Mouse (Mus musculus) liver, postnatal 0 days (tissue): ENCODE measurements around the gene Mmp10. TPM values are rescaled to one million over a fixed set of nuclear protein-coding genes. Genes with fewer than 3 reads are reported as not detected.

Source experiments
- ATAC-seq: fragments of 200-750 bp; cut with Nextera tagmentation; 2 replicates; pipeline ENCODE4 v1.8.0; 2017; ENCODE audit warnings: mild to moderate bottlenecking, moderate library complexity
- DNase-seq: peaks from one replicate; pipeline ENCODE4 v3.0.0-alpha.2; 2016
- H3K27ac ChIP-seq: fragments of 300-500 bp; sonication (generic); 2 replicates; pipeline ENCODE4 v1.5.1; 2014; ENCODE audit warnings: antibody characterized with exemption, moderate library complexity, mild to moderate bottlenecking, low read depth
- H3K27me3 ChIP-seq: fragments of 300-500 bp; sonication (generic); 2 replicates; pipeline ENCODE4 v1.6.1; 2014; ENCODE audit warnings: low read length, control low read depth, mixed read lengths; ENCODE audit not compliant: insufficient read depth
- H3K36me3 ChIP-seq: fragments of 300-500 bp; sonication (generic); replicated peaks from 2 replicates; pipeline ENCODE4 v1.6.1; 2014; ENCODE audit warnings: mild to moderate bottlenecking, control low read depth, low read length, moderate library complexity, mixed read lengths; ENCODE audit not compliant: insufficient read depth
- H3K4me1 ChIP-seq: fragments of 300-500 bp; sonication (generic); 2 replicates; pipeline ENCODE4 v1.6.1; 2014; ENCODE audit warnings: antibody characterized with exemption, mild to moderate bottlenecking, control low read depth; ENCODE audit not compliant: insufficient read depth
- H3K4me2 ChIP-seq: fragments of 300-500 bp; sonication (generic); 2 replicates; pipeline ENCODE4 v1.6.1; 2014; ENCODE audit warnings: low read depth, mild to moderate bottlenecking, low read length, moderate library complexity, mixed read lengths
- H3K4me3 ChIP-seq: fragments of 300-500 bp; sonication (generic); 2 replicates; pipeline ENCODE4 v1.5.1; 2014; ENCODE audit warnings: low read depth, low read length
- H3K9ac ChIP-seq: fragments of 300-500 bp; sonication (generic); replicated peaks from 2 replicates; pipeline ENCODE4 v1.6.1; 2014; ENCODE audit warnings: mild to moderate bottlenecking, moderate library complexity
- H3K9me3 ChIP-seq: fragments of 300-500 bp; sonication (generic); 2 replicates; pipeline ENCODE4 v1.6.1; 2016; ENCODE audit warnings: mild to moderate bottlenecking, control low read depth, low read length, mixed read lengths
- CTCF ChIP-seq: sonication (generic); IDR thresholded peaks from 2 replicates; pipeline ENCODE4 v1.5.1; 2016; ENCODE audit warnings: antibody characterized with exemption, low read depth
- EP300 ChIP-seq: IDR thresholded peaks from 2 replicates; pipeline ENCODE4 v1.6.1; 2016; ENCODE audit warnings: antibody characterized with exemption, low read depth, mild to moderate bottlenecking
- WGBS: fragments of 180-500 bp; shearing (Covaris S2); extraction: QIAGEN DNeasy Blood & Tissue Kit; methylation state at CpG from one replicate; pipeline ENCODE4 v1.1.7; 2014; ENCODE audit not compliant: insufficient replicate concordance; 5-methylcytosine and 5-hydroxymethylcytosine counted together
- polyA plus RNA-seq: library from polyadenylated mRNA; unstranded; fragments of >200 nt; fragmentation: Nextera tagmentation; extraction: Ambion mirVana; gene quantifications from 2 replicates; pipeline ENCODE4 v1.2.1, GENCODE M21; 2015

Mmp10 gene
- polyA plus RNA-seq, 1 experiment from 2014 or later, result not detected

GRCm38 (mm10) chr9:7545920-7546319 is 43.8 kb downstream of the Mmp10 start:
- H3K4me2 ChIP-seq, result no peak overlapping the region
- H3K36me3 ChIP-seq, result no peaks in the 10 kb centered on the region
- H3K27me3 ChIP-seq, result no peaks in the 10 kb centered on the region
- H3K4me3 ChIP-seq, result no peak overlapping the region
- H3K9ac ChIP-seq, result no peak overlapping the region
- no peak for TF ChIP-seq EP300
- TF ChIP-seq CTCF, result no peak
- DNase-seq, result no peak
- no peak overlapping the region for H3K27ac ChIP-seq
- no peak for ATAC-seq
- no peaks in the 10 kb centered on the region for H3K9me3 ChIP-seq
- H3K4me1 ChIP-seq, result no peaks in the 10 kb centered on the region
- 84% methylated on average over 7 of the region's 7 CpGs for WGBS

GRCm38 (mm10) chr9:7551943-7552342 is 49.8 kb downstream of the Mmp10 start:
- Histone ChIP-seq H3K27ac (no peak overlapping the region), H3K9me3 (no peaks in the 10 kb centered on the region), H3K9ac (no peak overlapping the region), H3K4me1 (no peaks in the 10 kb centered on the region), H3K36me3 (no peaks in the 10 kb centered on the region), H3K27me3 (no peaks in the 10 kb centered on the region), H3K4me3 (no peak overlapping the region), H3K4me2 (no peak overlapping the region)
- TF ChIP-seq EP300 (no peak), CTCF (no peak)
- DNase-seq (no peak), ATAC-seq (no peak)

- no peak overlapping the region for H3K27ac ChIP-seq
- no peaks in the 10 kb centered on the region for H3K9me3 ChIP-seq
- no peaks in the 10 kb centered on the region for H3K27me3 ChIP-seq
- no peak overlapping the region for H3K4me3 ChIP-seq
- no peak overlapping the region for H3K9ac ChIP-seq
- no peaks in the 10 kb centered on the region for H3K4me1 ChIP-seq
- no peak overlapping the region for H3K4me2 ChIP-seq
- WGBS, result 61% methylated on average over 3 of the region's 3 CpGs
- ATAC-seq (no peak), DNase-seq (no peak)
- TF ChIP-seq CTCF (no peak), EP300 (no peak)
- no peaks in the 10 kb centered on the region for H3K36me3 ChIP-seq
Measured at GRCm38 (mm10) chr9:7553536-7553935, 51.4 kb downstream of the Mmp10 start.

GRCm38 (mm10) chr9:7554382-7554781 is 52.2 kb downstream of the Mmp10 start:
- Histone ChIP-seq H3K27me3 (no peaks in the 10 kb centered on the region), H3K9ac (no peak overlapping the region), H3K27ac (no peak overlapping the region), H3K4me1 (no peaks in the 10 kb centered on the region), H3K4me2 (no peak overlapping the region), H3K36me3 (no peaks in the 10 kb centered on the region), H3K9me3 (no peaks in the 10 kb centered on the region), H3K4me3 (no peak overlapping the region)
- TF ChIP-seq CTCF (peak; percentile 71), EP300 (no peak)
- WGBS, result 25% methylated on average over 3 of the region's 3 CpGs
- DNase-seq (peak; percentile 40), ATAC-seq (no peak)

- Histone ChIP-seq H3K36me3 (no peaks in the 10 kb centered on the region), H3K4me1 (no peaks in the 10 kb centered on the region), H3K4me2 (peak within 1 kb of the TSS; percentile 9; the same call in 1 of the 2 replicates), H3K27ac (no peak within 1 kb of the TSS), H3K4me3 (no peak within 1 kb of the TSS), H3K27me3 (no peaks in the 10 kb centered on the region), H3K9ac (no peak within 1 kb of the TSS), H3K9me3 (no peaks in the 10 kb centered on the region)
- DNase-seq, result peak; percentile 17
- TF ChIP-seq CTCF (no peak), EP300 (peak; percentile 46; the same call in 1 of the 2 replicates)
- ATAC-seq, result peak; percentile 59; the same call in 1 of the 2 replicates
- WGBS, result 60% methylated on average over 8 of the region's 8 CpGs
Measured at GRCm38 (mm10) chr9:7558221-7559017, 56.3 kb downstream of the Mmp10 start, which contains the start of gene Mmp8. Gene Mmp8, plus strand, starts transcription at chr9:7558456.

Other genes with a start within 250 kb of the Mmp10 start
- gene Mmp13, start 229.8 kb upstream of the Mmp10 start, polyA plus RNA-seq, result 0.28 and 0.37 TPM in 2 replicates
- gene Mmp12, start 158.0 kb upstream of the Mmp10 start, polyA plus RNA-seq, result 0.27 and 0.63 TPM in 2 replicates
- not detected in 2 replicates for gene Mmp1b, start 114.3 kb upstream of the Mmp10 start, polyA plus RNA-seq
- gene Mmp3, start 56.5 kb upstream of the Mmp10 start, polyA plus RNA-seq, result not detected in 2 replicates
- 16.8 and 17.2 TPM in 2 replicates for gene Mmp8, start 56.1 kb downstream of the Mmp10 start, polyA plus RNA-seq
- gene Mmp27, start 69.0 kb downstream of the Mmp10 start, polyA plus RNA-seq, result 0.33 and 0.38 TPM in 2 replicates
- not detected in 2 replicates for gene Mmp20, start 125.9 kb downstream of the Mmp10 start, polyA plus RNA-seq
- not detected in 2 replicates for gene Mmp7, start 189.7 kb downstream of the Mmp10 start, polyA plus RNA-seq